Mouse (Mus musculus): ENCODE results near the gene Plekhd1. TPM values are rescaled to one million over a fixed set of nuclear protein-coding genes. Genes with fewer than 3 reads are reported as not detected.
A peak's percentile ranks its signal among the peaks of the same experiment; 100 is the strongest.

The Plekhd1 gene
- polyA plus RNA-seq, 1 experiment from 2014 or later, result 4.4 TPM

DNA sequence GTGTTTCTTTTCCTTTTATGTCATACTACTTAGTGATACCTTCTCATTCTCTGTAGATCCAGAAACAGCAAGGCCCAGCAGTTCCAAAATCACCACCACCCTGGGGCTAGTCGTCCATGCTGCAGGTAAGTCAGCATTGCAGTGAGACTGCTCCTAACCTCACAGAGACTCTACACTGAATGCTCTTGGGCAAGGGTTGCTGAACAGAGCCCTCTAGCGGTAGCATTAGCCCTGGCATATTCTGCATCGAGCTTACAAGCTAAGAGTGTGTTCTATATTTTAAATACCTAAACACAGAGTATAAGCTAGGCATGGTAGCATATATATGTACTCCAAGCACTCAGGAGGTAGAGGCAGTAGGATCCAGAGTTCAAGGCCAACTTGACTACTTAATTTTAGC, 19.2 kb upstream of the Plekhd1 start:
- no peaks in the 10 kb centered on the region for H3K9me3 ChIP-seq
- H3K4me3 ChIP-seq, result no peak overlapping the region
- H3K36me3 ChIP-seq, result peaks cover 42% of the 10 kb centered on the region
- H3K27me3 ChIP-seq, result no peaks in the 10 kb centered on the region
- no peak overlapping the region for H3K27ac ChIP-seq (replicated peaks)
- ATAC-seq (ENCODE audit: low FRiP score, low read depth), result no peak
- no peaks in the 10 kb centered on the region for H3K4me1 ChIP-seq
- 19% methylated on average over 3 of the region's 3 CpGs for WGBS
- no peak overlapping the region for H3K4me2 ChIP-seq (replicated peaks)
- no peak overlapping the region for H3K9ac ChIP-seq (replicated peaks)

DNA sequence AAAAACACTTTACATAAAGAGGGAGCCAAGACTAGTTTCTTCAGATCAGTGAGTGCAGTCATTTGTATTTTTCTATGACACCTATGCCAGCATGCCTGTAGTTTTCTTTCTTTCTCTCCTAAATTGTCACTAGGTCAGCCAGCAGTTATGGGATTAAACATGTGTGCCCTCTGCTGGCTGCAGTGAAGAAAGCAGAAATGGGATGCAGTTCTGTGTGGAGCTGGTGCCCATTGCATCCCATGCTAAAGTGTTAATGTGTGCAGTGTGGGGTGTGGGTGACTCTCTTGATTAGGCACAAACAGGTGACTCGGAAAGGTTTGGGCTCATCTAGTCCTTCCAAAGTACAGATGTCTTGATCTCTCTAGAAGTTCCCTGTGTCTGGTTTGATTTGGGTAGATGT, 11.1 kb upstream of the Plekhd1 start:
- no peak overlapping the region for H3K9ac ChIP-seq (replicated peaks)
- no peak overlapping the region for H3K4me2 ChIP-seq (replicated peaks)
- 82% methylated on average over 1 of the region's 1 CpGs for WGBS
- ATAC-seq (ENCODE audit: low FRiP score, low read depth), result no peak
- no peak overlapping the region for H3K27ac ChIP-seq (replicated peaks)
- H3K27me3 ChIP-seq, result no peaks in the 10 kb centered on the region
- no peak overlapping the region for H3K4me3 ChIP-seq
- H3K4me1 ChIP-seq, result no peaks in the 10 kb centered on the region
- peaks cover 27% of the 10 kb centered on the region; the same call in 1 of the 2 replicates for H3K36me3 ChIP-seq
- no peaks in the 10 kb centered on the region for H3K9me3 ChIP-seq

DNA sequence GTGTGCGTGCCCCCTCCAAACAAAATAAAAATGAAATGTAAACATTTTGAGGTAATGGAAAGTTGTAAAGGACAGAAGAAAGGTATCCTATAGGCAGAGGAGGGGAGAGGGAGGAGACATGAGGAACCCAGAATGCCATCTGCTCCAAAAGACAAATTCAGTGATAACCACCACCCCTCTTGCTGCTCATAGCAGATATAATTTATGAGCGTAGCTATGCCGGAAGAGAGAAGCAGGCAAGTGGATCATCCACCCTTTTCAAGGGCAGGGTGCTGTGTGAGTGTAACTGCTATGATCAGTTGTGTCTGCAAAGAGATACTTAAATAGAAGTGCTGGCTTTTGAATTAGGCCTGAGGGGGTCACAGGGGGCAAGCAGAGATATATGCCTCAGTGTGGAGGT, 8.8 kb upstream of the Plekhd1 start:
- no peaks in the 10 kb centered on the region for H3K27me3 ChIP-seq
- no peak overlapping the region for H3K4me2 ChIP-seq (replicated peaks)
- H3K9me3 ChIP-seq, result no peaks in the 10 kb centered on the region
- H3K4me3 ChIP-seq, result no peak overlapping the region
- H3K9ac ChIP-seq (replicated peaks), result no peak overlapping the region
- peaks cover 14% of the 10 kb centered on the region; the same call in 1 of the 2 replicates for H3K36me3 ChIP-seq
- WGBS, result 92% methylated on average over 3 of the region's 3 CpGs
- no peak overlapping the region for H3K27ac ChIP-seq (replicated peaks)
- no peaks in the 10 kb centered on the region for H3K4me1 ChIP-seq
- ATAC-seq (ENCODE audit: low FRiP score, low read depth), result no peak

DNA sequence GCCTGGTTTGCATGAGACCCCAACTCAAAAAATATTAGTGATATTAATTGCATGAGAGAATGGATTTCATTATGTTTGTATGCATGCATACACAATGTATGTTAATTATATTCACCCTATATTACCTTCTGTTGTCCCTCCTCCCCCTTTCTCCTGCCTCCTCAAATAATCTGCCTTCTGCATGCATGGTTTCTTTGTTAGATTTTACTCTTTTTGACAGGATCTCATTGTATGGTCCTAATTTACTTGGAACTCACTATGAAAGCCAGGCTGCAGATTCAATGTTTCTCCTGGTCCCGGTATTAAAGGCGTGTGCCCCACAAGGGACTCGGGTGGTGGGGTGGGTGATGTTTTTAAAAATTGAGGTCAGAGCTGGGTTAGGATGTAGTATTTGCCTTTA, 8.1 kb upstream of the Plekhd1 start:
- no peak overlapping the region for H3K4me3 ChIP-seq
- no peak overlapping the region for H3K27ac ChIP-seq (replicated peaks)
- H3K36me3 ChIP-seq, result peaks cover 9% of the 10 kb centered on the region; the same call in 1 of the 2 replicates
- WGBS, result 76% methylated on average over 3 of the region's 3 CpGs
- no peak overlapping the region for H3K4me2 ChIP-seq (replicated peaks)
- no peaks in the 10 kb centered on the region for H3K9me3 ChIP-seq
- H3K27me3 ChIP-seq, result no peaks in the 10 kb centered on the region
- ATAC-seq (ENCODE audit: low FRiP score, low read depth), result no peak
- H3K4me1 ChIP-seq, result no peaks in the 10 kb centered on the region
- H3K9ac ChIP-seq (replicated peaks), result no peak overlapping the region

DNA sequence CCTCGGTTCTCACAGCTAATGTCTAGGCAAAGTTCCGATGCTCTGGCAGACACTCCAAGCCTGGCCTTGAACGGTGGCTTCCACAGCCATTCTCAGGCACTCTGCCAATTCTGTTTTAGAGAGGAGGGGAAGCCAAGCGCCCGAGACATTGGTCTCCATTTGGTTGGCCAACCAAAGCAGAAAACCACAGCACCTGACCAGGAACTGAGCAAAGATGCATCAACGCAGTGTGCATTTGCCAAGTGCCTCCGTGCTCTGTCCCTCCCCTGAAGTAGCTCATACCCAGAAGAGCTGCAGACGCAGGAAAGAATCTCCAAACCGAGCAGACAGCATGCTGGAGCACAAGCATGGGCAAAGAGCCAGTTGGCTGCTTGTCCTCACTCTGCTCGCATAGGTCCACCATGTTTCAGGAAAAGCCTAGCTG, 4.6 kb upstream of the Plekhd1 start:
- H3K4me3 ChIP-seq, result no peak overlapping the region
- H3K27ac ChIP-seq (replicated peaks), result no peak overlapping the region
- no peaks in the 10 kb centered on the region for H3K36me3 ChIP-seq
- peaks cover 23% of the 10 kb centered on the region for H3K27me3 ChIP-seq
- no peak overlapping the region for H3K9ac ChIP-seq (replicated peaks)
- no peaks in the 10 kb centered on the region for H3K9me3 ChIP-seq
- WGBS, result 87% methylated on average over 10 of the region's 10 CpGs
- H3K4me1 ChIP-seq, result peaks cover 11% of the 10 kb centered on the region
- H3K4me2 ChIP-seq (replicated peaks), result no peak overlapping the region
- ATAC-seq (ENCODE audit: low FRiP score, low read depth), result no peak

DNA sequence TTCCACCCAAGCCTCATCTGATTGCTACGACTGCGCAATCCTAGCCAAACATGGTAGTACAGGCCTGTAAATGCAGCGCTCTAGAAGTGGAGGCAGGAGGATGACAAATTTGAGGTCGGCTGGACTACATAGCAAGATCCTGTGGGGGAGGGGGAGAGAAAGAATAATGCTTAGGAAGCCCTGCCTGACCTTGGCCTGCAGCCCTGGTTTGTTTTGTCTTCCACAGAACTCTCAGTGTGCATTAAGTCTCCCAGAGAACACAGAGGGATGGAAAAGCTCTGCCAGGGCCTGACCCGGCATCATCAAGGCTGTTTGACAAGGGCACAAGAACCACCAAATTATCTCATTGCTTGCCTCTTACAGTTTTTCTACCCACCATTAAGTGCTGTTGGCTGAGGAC, 2.7 kb upstream of the Plekhd1 start:
- no peak overlapping the region for H3K9ac ChIP-seq (replicated peaks)
- no peak overlapping the region for H3K27ac ChIP-seq (replicated peaks)
- ATAC-seq (ENCODE audit: low FRiP score, low read depth), result no peak
- WGBS, result 57% methylated on average over 5 of the region's 5 CpGs
- H3K4me1 ChIP-seq, result peaks cover 15% of the 10 kb centered on the region
- no peak overlapping the region for H3K4me2 ChIP-seq (replicated peaks)
- no peaks in the 10 kb centered on the region for H3K9me3 ChIP-seq
- H3K4me3 ChIP-seq, result no peak overlapping the region
- H3K36me3 ChIP-seq, result no peaks in the 10 kb centered on the region
- H3K27me3 ChIP-seq, result peaks cover 42% of the 10 kb centered on the region

DNA sequence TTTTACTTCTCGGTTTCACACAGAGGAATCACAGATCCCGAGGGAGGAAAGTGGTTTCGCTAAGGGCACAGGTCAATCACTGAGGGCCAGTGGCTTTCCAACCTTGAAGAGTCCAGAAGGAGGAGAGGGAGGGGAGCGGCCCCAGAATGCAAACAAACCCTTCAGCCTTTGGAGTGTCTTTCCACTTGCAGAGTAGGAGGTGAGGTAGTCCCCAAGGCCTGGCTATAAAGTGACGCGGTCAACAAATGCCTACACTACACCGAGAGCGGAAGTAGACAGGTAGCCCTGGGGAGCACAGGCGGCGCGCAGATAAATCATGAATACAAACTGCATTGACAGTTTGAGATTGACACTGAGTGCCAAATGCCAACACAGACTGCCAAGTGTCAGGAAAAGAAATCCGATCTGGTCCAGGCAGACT, 710 bp upstream of the Plekhd1 start:
- Histone ChIP-seq H3K4me2 (replicated peaks) (peak overlapping the region; percentile 58), H3K4me1 (peaks cover 15% of the 10 kb centered on the region), H3K9me3 (0 out of 2 replicates have a peak, but pooled peaks cover 3% of the 10 kb centered on the region), H3K9ac (replicated peaks) (no peak overlapping the region), H3K27me3 (peaks cover 51% of the 10 kb centered on the region), H3K36me3 (no peaks in the 10 kb centered on the region), H3K4me3 (no peak overlapping the region), H3K27ac (replicated peaks) (no peak overlapping the region)
- no peak for ATAC-seq (ENCODE audit: low FRiP score, low read depth)
- 12% methylated on average over 12 of the region's 12 CpGs for WGBS

GRCm38 (mm10) chr12:80693700-80694099, 1.3 kb downstream of the Plekhd1 start:
- Histone ChIP-seq H3K9me3 (0 out of 2 replicates have a peak, but pooled peaks cover 3% of the 10 kb centered on the region), H3K4me2 (replicated peaks) (peak overlapping the region; percentile 58; the same call in 1 of the 2 replicates), H3K27me3 (peaks cover 51% of the 10 kb centered on the region), H3K4me3 (no peak overlapping the region), H3K9ac (replicated peaks) (no peak overlapping the region), H3K27ac (replicated peaks) (no peak overlapping the region), H3K36me3 (no peaks in the 10 kb centered on the region), H3K4me1 (peaks cover 15% of the 10 kb centered on the region)
- no peak for ATAC-seq (ENCODE audit: low FRiP score, low read depth)
- WGBS, result 53% methylated on average over 2 of the region's 2 CpGs

- Histone ChIP-seq H3K9ac (replicated peaks) (no peak overlapping the region), H3K9me3 (0 out of 2 replicates have a peak, but pooled peaks cover 3% of the 10 kb centered on the region), H3K27ac (replicated peaks) (no peak overlapping the region), H3K4me2 (replicated peaks) (no peak overlapping the region), H3K4me3 (no peak overlapping the region), H3K4me1 (peaks cover 11% of the 10 kb centered on the region), H3K27me3 (peaks cover 51% of the 10 kb centered on the region), H3K36me3 (no peaks in the 10 kb centered on the region)
- WGBS, result 61% methylated on average over 3 of the region's 3 CpGs
- ATAC-seq (ENCODE audit: low FRiP score, low read depth), result no peak
Observed at GRCm38 (mm10) chr12:80695004-80695403, 2.6 kb downstream of the Plekhd1 start.

DNA sequence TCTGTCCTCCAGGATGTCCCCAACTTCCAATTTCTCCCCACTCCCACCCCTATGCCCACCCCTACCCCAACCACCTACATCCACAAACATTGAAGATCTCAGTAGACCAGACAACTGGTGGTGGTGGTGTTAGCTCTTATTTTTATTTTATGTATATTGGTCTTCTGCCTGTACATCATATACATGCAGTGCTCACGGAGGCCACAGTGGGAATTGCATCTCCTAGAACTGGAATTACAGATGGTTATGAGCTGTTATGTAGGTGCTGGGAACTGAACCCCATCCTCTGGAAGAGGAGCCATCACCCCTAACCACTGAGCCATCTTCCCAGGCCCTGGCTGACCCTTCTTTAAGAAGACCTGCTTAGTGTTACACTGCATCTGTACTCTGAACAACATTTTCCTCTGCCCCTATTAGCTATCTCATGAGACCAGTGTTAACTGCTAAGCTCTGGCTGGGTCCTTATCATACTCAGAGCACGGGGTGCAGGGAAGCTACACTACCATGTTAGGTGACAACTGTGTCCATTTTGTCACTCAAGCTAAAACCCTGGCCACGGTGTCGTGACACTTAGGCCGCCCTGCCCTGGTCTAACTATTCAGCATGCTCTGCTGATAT, 6.2 kb downstream of the Plekhd1 start:
- Histone ChIP-seq H3K4me2 (replicated peaks) (no peak overlapping the region), H3K9ac (replicated peaks) (no peak overlapping the region), H3K27ac (replicated peaks) (no peak overlapping the region), H3K4me3 (no peak overlapping the region), H3K9me3 (0 out of 2 replicates have a peak, but pooled peaks cover 3% of the 10 kb centered on the region), H3K27me3 (peaks cover 20% of the 10 kb centered on the region), H3K36me3 (no peaks in the 10 kb centered on the region), H3K4me1 (no peaks in the 10 kb centered on the region)
- ATAC-seq (ENCODE audit: low FRiP score, low read depth), result no peak
- WGBS, result 95% methylated on average over 5 of the region's 5 CpGs

DNA sequence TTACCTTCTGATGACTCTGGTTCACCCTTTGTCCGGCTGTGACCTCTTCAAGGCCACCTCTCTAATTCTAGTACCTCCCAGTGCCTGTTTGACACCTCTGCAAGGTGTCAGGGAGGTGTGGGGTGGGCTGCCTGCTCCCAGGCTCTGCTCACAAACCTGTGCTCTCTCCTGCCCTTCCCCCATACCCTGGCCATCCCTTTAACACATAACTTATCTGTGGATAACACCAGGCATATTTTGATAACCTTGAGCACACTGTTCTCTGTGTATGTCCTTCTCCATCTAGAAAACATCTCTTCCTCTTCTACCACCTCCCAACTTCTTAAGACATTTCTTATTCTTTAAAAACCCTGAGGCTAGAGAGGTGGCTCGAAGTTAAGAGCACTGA, 6.7 kb downstream of the Plekhd1 start:
- H3K4me2 ChIP-seq (replicated peaks), result no peak overlapping the region
- no peak overlapping the region for H3K27ac ChIP-seq (replicated peaks)
- H3K4me3 ChIP-seq, result no peak overlapping the region
- 84% methylated on average over 2 of the region's 2 CpGs for WGBS
- H3K36me3 ChIP-seq, result no peaks in the 10 kb centered on the region
- H3K9ac ChIP-seq (replicated peaks), result no peak overlapping the region
- H3K27me3 ChIP-seq, result peaks cover 15% of the 10 kb centered on the region
- 0 out of 2 replicates have a peak, but pooled peaks cover 3% of the 10 kb centered on the region for H3K9me3 ChIP-seq
- ATAC-seq (ENCODE audit: low FRiP score, low read depth), result no peak
- H3K4me1 ChIP-seq, result no peaks in the 10 kb centered on the region

DNA sequence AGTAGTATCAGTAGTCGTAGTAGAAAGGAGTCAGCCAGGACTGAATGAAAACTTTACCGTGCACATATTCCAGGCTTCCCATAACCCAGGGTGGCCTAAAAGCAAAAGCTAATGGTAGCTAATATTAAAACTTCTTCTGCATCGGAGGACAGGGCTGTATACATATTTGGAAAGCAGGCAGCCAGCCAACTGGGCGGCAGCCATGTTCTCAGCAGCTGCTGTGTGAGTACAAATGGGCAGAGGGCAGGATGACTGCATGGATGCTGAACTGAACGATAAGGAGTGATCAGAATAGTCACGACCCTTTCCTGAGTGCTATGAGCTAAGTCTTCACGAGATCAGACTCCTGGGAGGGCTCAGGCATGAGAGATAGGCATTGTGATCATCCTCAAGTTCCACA, 8.9 kb downstream of the Plekhd1 start:
- H3K4me2 ChIP-seq (replicated peaks), result no peak overlapping the region
- 0 out of 2 replicates have a peak, but pooled peaks cover under 1% of the 10 kb centered on the region for H3K9me3 ChIP-seq
- no peaks in the 10 kb centered on the region for H3K4me1 ChIP-seq
- no peak overlapping the region for H3K9ac ChIP-seq (replicated peaks)
- H3K27me3 ChIP-seq, result no peaks in the 10 kb centered on the region
- H3K4me3 ChIP-seq, result no peak overlapping the region
- H3K36me3 ChIP-seq, result no peaks in the 10 kb centered on the region
- H3K27ac ChIP-seq (replicated peaks), result no peak overlapping the region
- 86% methylated on average over 7 of the region's 7 CpGs for WGBS
- no peak for ATAC-seq (ENCODE audit: low FRiP score, low read depth)

All from midbrain, embryonic 12.5 days (tissue).